Mouse (Mus musculus) megakaryocyte, adult 5-6 weeks (primary cell): ENCODE measurements around the gene Tns3. TPM values are rescaled to one million over a fixed set of nuclear protein-coding genes. Genes with fewer than 3 reads are reported as not detected.

ENCODE experiments used
- ATAC-seq: 2 replicates; pipeline ENCODE4 v1.8.0; 2016; ENCODE audit warnings: mild to moderate bottlenecking, inconsistent platforms; ENCODE audit not compliant: poor library complexity, severe bottlenecking
- total RNA-seq, 2 experiments: library from RNA; stranded (forward) in 1 of 2; stranded (reverse) in 1 of 2; fragments of 153-499, 151-499 nt in 1 of 2; fragments of 221-1000, 200-1000 nt in 1 of 2; gene quantifications; 2 replicates each; pipeline versions ENCODE4 v1.2.3 to v1.2.4; 2015 to 2017

Gene Tns3
- total RNA-seq, 2 experiments from 2014 or later: 15.9 to 29.6 TPM

DNA sequence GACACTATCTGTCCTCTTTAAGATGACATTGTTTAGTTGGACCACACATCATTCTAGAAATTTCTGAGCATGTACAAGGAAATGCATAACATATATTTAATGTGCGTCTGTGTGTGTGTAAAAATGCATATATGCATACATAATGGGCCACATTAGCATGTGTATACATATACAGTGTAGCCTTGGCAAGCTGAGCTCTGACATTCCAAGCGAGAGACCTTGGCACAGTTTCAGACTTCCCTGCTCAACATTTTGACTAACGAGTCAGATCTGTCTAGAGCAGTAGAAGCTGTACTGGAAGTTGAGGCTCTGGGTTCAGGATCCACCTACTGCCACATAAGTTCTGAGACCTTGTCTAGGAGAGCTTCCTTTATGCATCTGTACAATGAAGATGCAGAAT is 17.0 kb upstream of the Tns3 start:
- no peak for ATAC-seq

DNA sequence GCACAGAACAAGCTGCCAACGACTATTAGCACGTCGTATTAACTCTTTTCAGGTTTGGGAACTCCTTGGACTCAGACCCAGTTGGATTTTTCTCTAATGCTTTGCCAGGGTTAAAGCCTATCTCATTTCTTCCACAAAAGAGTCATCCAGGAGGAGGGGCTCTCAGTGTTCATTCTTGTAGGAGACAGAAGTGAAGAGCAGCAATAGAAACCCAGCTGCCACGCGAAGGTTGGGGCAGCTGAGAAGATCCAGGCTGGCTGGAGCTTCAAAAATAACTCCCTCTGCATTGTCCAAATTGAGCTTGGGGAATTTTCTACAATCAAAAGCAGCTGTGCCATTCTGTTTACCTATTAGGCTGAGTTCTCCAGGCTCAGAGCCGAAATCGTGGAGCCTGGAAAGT is 16.3 kb upstream of the Tns3 start:
- ATAC-seq: no peak

- no peak for ATAC-seq
Observed at GRCm38 (mm10) chr11:8679221-8679620, 14.9 kb upstream of the Tns3 start.

DNA sequence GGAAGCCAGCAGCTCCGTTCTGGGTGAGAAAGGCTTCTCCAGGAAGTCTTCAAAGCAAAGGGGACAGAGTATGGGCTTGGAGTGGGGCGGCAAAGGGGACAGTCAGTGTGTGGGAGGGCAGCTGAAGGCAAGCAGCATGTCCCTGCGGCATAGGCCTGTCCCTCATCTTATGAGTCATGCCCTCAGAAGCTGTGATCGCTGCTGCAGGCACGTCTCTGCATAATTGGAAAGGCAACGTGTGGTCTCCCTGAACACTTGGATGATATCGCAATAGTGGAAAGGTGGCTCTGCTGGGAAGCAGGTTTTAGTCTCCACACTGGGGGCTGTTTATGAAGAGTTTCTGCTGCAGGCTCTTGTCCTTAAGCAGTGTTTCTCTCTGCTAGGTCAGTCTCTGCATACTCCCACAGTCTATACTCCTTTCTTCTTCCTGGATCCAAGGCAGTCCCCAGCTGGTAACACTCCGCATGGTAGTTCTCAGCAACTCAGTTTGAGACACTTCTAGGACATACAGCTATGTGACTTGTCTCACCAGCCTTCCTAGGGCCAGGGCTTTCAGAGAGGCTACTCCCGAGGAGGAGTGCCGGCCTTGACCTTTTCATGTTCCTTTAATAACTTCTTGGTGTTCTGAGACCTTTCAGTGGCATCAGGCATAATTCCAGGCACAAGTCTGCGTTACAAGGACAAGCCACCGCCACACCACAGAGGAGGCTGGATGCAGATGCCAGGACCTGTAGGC is 14.1 kb upstream of the Tns3 start:
- no peak for ATAC-seq

GRCm38 (mm10) chr11:8675701-8676474 is 11.6 kb upstream of the Tns3 start:
- no peak for ATAC-seq

- ATAC-seq: no peak
Observed at GRCm38 (mm10) chr11:8674549-8675149, 10.3 kb upstream of the Tns3 start.

GRCm38 (mm10) chr11:8671698-8672097 is 7.4 kb upstream of the Tns3 start:
- ATAC-seq: no peak

GRCm38 (mm10) chr11:8669138-8669537 is 4.8 kb upstream of the Tns3 start:
- ATAC-seq: no peak

DNA sequence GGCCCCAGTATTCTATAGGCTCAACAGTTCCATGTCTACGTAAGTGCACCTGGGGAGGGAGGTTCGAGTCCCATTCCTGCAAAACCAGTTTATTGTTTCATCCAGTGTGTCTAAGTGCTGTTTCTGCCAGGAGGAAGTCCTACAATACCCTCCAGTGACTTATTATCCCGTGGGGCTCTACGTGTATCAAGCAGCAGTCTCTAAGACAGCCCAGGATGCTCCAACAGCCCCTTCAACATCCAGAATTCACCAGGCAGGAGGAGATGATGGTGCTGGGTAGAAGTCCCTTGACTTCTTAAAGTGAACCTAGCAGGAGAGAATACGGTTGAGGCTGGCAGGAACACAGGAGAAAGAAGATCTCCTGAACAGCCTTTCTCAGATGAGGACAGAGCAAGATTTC is 462 bp upstream of the Tns3 start:
- no peak for ATAC-seq

DNA sequence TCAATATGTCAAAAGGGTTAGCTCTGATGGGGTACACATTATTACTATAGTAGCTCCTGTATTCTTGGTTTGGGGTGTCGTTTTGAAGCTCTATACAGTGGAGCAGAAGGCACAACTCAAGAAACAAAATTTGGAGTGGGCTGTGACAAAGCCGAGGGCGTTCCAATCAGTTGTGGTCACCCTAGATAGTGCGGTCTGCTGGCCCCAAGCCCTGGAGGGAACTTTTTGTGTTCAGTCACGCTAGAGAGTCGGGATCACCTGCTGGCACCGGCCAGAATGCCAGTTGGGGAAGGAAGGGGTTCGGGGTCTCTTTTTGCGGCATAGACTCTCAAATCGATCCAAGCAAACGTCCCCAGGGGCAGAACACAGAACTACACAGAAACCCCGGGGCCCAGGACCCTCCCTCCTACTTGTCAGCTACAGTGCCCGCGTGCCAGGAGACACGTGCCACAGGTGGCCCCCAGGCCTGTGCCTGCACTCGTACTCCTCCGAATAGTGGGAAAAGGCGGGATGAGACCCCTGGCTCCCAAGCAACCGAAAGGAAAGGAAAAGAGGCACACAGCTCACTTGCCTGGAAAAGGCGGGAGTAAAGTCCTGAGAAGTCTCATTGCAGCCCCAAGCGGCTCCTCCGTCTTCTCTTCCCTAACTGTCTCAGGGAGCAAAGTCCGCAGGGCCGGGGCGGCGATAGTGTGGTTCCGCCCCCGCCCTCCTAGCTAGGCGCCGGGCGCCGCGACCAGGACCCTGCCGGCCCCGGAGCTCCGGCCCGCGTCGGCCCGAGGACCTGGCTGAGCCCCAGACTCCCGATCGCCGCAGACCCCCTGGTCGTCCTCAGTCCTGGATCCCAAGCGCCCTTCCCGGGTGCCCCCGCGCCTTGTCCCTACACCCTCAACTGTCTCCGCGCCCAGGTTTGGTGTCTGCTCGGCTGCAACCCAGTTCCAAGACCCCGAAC is 617 bp downstream of the Tns3 start:
- ATAC-seq: peak; percentile 70

DNA sequence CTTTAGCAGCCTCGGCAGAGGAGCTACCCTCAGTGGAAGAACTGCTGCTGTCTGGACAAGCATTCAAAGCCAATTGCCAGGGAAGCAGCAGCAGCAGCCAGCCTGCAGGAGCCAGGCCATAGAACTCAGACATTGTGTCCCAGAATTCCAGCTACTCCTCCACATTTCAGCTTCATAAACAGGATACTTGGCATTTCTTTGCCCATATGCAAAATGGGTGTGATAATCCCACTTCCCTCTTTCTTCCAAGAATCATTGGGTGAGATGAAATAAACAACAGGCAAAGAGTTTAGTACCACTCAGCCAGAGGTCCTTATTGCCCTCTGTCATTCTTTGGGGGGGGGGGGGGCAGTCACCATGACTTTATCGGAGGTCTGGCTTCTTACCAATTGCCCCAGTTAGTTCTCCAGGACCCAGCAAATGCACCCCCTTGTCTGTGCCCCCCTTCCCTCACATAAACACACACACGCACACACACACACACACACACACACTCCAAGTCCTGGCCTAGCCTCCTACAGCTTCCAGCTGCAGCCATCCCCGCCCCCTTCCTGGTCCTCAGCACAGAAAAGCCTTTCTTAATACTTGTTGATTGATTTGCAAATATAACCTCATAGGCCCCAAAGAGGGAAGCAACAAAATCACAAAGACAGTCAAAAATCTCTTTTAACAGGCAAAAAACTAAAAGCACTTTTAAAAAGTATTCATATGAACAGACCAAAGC is 1.5 kb downstream of the Tns3 start:
- ATAC-seq: no peak

GRCm38 (mm10) chr11:8660951-8661350 is 3.4 kb downstream of the Tns3 start:
- no peak for ATAC-seq

GRCm38 (mm10) chr11:8659851-8660250 is 4.5 kb downstream of the Tns3 start:
- no peak for ATAC-seq

- no peak for ATAC-seq
Observed at GRCm38 (mm10) chr11:8659061-8659460, 5.3 kb downstream of the Tns3 start.

GRCm38 (mm10) chr11:8657493-8657892 is 6.8 kb downstream of the Tns3 start:
- peak; percentile 27; the same call in 1 of the 2 replicates for ATAC-seq

DNA sequence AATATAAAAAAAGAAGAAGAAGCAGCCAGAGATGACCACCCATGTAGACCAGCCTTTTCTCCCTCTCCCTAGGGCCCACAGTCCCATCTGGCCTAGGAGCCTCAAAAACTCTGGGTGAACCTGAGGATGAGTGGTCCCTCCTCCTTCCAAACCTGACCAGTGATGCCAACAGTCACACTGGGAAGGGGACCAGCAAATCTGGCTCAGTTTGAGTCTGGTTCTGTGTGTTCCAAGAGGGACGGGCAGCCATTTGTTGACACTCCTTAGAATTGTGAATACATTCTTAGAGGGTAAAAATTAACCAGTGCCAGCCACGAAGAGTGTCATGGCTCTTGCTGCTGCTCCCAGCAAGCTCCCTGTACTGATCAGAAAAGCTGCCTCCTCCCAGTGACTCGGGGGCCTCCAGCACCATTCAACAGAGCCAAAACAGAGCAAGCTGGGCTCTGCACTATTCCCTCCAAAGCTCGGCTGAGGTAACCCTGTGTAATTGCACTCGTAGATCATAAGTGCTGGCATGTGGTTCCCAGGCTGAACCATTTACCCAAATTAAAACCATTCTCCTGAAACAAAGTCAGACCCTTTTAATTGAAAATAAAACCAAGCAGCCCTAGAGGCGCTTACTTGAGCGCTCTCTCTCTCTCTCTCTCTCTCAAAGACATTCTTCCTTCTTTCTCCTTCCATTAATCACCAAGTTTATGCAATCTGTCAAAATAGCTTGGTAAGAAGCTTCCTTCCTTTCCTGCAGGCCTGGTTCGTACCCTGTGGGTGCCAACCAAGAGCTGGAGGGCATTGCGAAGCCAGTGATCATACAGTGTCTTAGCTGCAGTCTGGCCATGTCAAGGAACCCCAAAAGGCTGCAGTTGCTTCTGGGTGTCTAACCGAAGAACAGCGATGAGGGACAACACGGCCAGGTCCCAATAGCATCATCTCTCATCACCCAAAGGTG is 7.6 kb downstream of the Tns3 start:
- ATAC-seq: peak; percentile 46

DNA sequence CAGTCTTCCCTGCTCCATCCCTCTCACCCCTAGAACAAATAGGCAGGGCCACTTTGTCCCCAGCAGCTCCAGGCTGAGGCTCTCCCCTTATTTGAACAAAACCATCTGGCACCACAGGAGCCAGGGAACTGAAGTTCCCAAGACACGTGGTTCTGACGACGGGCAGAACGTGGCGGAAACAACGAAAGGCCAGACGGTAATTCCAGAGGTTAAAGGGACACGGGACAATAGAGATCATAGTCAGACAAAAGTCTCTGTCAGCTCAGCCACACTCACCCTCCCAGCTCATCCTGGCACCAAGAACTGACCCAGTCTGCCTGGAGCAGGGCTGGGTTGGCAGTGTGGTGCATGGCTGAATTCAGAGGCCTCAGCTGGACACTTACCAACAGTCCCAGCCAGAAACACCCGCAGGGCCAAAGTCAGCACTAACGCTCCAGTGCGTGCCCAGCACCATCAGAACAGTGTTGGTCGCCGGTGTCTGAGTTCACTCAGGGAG is 10.5 kb downstream of the Tns3 start:
- no peak for ATAC-seq

DNA sequence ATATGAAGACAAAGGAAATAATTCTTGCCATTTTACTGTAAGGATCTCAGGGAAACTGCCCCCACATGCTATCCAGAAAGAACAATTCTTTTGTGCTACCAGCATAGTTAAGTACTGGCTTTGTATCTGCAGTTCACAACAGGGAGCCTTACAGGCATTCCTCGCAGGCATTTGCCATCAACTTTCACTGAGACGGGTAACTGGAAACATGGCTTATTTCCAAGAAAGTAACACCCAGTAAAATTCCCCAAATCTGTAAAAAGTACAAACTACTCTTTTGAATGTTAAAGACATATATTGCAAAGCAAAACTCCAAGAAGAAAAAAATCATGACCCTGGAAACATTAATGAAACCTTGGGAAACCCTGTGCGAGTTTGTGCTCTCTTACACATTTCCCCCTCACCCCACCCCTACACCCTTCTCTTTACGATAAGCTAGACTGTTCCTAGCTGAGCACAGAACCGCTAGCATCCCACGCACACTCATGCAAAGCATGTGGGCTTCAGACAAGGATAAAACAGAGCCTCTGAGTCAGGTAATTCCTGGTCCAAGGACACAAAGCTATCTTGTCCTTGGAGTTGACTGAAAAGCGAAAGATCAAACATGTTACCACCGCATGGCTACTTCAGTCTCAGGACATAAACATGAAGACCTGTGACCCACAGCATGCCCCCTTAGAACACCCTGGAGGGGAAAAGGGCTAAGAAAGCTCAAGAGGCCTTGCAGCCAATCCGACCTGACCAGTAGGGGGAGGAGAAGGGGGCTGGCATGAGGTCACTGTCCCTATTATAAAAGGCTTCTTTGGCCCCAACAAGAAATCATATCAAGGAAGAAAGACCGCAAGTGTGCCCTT is 11.3 kb downstream of the Tns3 start:
- no peak for ATAC-seq
